Mouse (Mus musculus) kidney, adult 2 months (tissue): Measurements from ENCODE around the gene Crmp1.

Experiments
- CTCF ChIP-seq: fragments of 200-500 bp; conservative IDR thresholded peaks from 2 replicates; pipeline ENCODE4 v1.5.1; 2011; ENCODE audit warnings: low read depth, mild to moderate bottlenecking, control low read depth, low read length, moderate library complexity, mixed read lengths; ENCODE audit not compliant: insufficient read depth, insufficient read length
- POLR2A ChIP-seq: fragments of 200-500 bp; IDR thresholded peaks from one replicate; pipeline ENCODE4 v1.6.1; 2011; ENCODE audit warnings: low read depth, low read length, control low read depth

GRCm38 (mm10) chr5:37225708-37226107 is 16.0 kb upstream of the Crmp1 start:
- TF ChIP-seq POLR2A (no peak), CTCF (no peak)
